Mouse (Mus musculus) neural tube, embryonic 12.5 days (tissue): ENCODE results near the gene Sytl1. TPM values are rescaled to one million over a fixed set of nuclear protein-coding genes. Genes with fewer than 3 reads are reported as not detected.
A peak's percentile ranks its signal among the peaks of the same experiment; 100 is the strongest.

ENCODE experiments used
- ATAC-seq: fragments of 200-750 bp; cut with Nextera tagmentation; 2 replicates; pipeline ENCODE4 v1.8.0; 2017; ENCODE audit warnings: low read depth, mild to moderate bottlenecking, moderate TSS enrichment, moderate library complexity; ENCODE audit not compliant: low FRiP score
- H3K27ac ChIP-seq: fragments of 300-500 bp; sonication (generic); 2 replicates; pipeline ENCODE4 v1.5.1; 2016
- H3K27me3 ChIP-seq: fragments of 300-500 bp; sonication (generic); replicated peaks from 2 replicates; pipeline ENCODE4 v1.6.1; 2016; ENCODE audit warnings: mild to moderate bottlenecking
- H3K36me3 ChIP-seq: fragments of 300-500 bp; sonication (generic); 2 replicates; pipeline ENCODE4 v1.6.1; 2016; ENCODE audit warnings: mild to moderate bottlenecking
- H3K4me1 ChIP-seq: fragments of 300-500 bp; sonication (generic); 2 replicates; pipeline ENCODE4 v1.6.1; 2016
- H3K4me2 ChIP-seq: fragments of 300-500 bp; sonication (generic); replicated peaks from 2 replicates; pipeline ENCODE4 v1.6.1; 2016; ENCODE audit warnings: mild to moderate bottlenecking
- H3K4me3 ChIP-seq: fragments of 300-500 bp; sonication (generic); 2 replicates; pipeline ENCODE4 v1.5.1; 2016
- H3K9ac ChIP-seq: fragments of 300-500 bp; sonication (generic); 2 replicates; pipeline ENCODE4 v1.6.1; 2016; ENCODE audit warnings: mild to moderate bottlenecking
- H3K9me3 ChIP-seq: fragments of 300-500 bp; sonication (generic); 2 replicates; pipeline ENCODE4 v1.6.1; 2016; ENCODE audit warnings: mild to moderate bottlenecking
- WGBS: fragments of 180-500 bp; shearing (Covaris S2); methylation state at CpG from one replicate; pipeline ENCODE4 v1.1.7; 2016; 5-methylcytosine and 5-hydroxymethylcytosine counted together
- polyA plus RNA-seq: library from polyadenylated mRNA; unstranded; fragments of >200 nt; fragmentation: Nextera tagmentation; extraction: Ambion mirVana; gene quantifications from 2 replicates; pipeline ENCODE4 v1.2.1, GENCODE M21; 2016

Sytl1 gene
- polyA plus RNA-seq, 1 experiment from 2014 or later, result 0.66 TPM

DNA sequence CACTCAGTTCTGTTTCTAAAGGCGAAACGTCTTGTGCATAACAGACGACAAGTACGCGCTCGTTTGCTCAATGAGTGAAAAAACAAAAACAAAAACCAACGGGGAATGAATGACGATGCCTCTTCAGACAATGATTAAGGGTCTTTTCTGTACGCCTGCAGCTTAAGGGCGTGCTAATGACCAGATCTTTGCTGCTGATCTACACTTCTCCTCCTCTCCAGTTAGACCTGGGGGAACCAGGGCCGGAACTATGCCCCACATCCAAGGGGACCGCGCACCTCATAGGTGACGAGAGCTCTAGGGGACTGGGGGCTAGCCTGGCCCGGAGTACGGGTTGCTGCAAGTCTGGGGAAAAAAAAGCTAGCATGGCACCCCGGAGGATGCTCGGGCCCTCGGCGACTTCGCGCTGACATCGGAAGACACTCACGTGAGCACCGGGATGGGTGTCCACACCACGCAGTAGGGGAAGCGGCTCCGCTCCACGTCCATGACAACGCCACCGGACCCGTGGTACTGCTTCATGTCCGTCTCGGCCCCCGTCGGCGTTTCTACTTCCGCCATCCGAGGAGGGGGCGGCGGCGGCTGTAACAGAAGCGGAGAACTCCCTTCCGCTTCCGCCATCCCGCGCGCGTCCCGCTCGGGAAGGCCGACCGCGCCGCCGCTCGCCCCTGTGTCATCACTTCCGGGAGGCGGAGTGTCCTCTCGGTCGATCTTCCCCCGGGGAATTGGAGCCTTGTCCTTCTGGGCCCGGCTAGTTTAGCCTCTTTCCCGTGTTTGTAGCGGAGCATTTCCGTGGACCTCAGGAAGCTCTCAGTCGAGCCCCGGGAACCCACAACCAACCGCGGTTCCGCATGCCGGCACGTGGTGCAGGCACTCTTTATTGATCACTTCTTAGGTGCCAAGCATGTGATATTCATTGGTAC, 14.5 kb upstream of the Sytl1 start, which contains the start of gene Tmem222:
TSS of gene Tmem222 (minus strand) at position 689 of the 923 bp plus-strand sequence.
- peak within 1 kb of the TSS; percentile 74 for H3K4me3 ChIP-seq
- H3K27me3 ChIP-seq, result no peaks in the 10 kb centered on the region
- ATAC-seq, result peak; percentile 90
- no peaks in the 10 kb centered on the region for H3K36me3 ChIP-seq
- WGBS, result under 1% methylated on average over 73 of the region's 73 CpGs
- H3K4me2 ChIP-seq, result peak within 1 kb of the TSS; percentile 77
- H3K4me1 ChIP-seq, result peaks cover 26% of the 10 kb centered on the region
- no peaks in the 10 kb centered on the region for H3K9me3 ChIP-seq
- peak within 1 kb of the TSS; percentile 74 for H3K27ac ChIP-seq
- peak within 1 kb of the TSS; percentile 81 for H3K9ac ChIP-seq

DNA sequence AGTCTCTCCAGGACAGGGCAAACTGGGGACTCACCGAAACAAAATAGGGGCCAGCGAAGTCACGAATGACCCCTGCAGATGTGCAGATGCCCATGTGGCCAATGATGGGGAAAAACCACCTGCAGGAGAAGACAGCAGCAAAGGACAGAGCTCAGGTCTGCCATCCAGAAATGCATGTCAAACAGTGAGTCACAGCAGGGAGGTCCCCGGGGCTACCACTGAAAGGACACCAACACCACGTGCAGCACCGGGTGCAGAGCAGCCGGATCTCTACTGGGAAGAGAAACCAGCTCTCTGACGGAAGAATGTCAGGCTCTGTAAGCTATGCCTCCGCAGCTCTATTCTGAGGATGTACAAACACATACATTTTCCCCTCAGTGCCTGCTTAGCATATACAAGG, 8.0 kb upstream of the Sytl1 start:
- no peak overlapping the region for H3K9ac ChIP-seq

DNA sequence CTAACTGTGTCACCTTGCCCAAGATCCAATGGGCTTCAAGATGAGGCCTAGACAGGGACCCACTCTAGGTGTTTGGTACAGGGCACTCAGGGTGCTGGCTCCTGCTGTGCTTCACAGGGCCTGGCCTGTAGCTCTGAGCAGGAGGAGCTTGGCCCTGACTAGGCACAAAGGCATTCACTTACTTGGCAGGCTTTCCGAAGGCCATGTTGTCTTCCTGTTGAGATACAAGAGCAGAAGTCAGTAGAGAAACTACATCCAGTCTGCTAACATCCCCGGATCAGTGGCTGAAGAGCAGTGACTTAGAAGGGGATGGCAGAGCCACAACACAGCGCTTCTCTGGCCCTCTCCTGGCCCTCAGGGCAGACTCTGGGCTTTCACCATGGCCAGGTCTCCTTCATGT, 6.7 kb upstream of the Sytl1 start:
- no peak for ATAC-seq
- Histone ChIP-seq H3K27me3 (no peaks in the 10 kb centered on the region), H3K27ac (no peak overlapping the region), H3K4me1 (no peaks in the 10 kb centered on the region; the same call in 1 of the 2 replicates), H3K9ac (no peak overlapping the region), H3K36me3 (peaks cover 64% of the 10 kb centered on the region), H3K9me3 (peaks cover 8% of the 10 kb centered on the region; the same call in 1 of the 2 replicates), H3K4me2 (no peak overlapping the region), H3K4me3 (no peak overlapping the region)
- 92% methylated on average over 3 of the region's 3 CpGs for WGBS

More for the DNA sequence above, 8.0 kb upstream of the Sytl1 start:
- peaks cover 51% of the 10 kb centered on the region for H3K36me3 ChIP-seq
- H3K27me3 ChIP-seq, result no peaks in the 10 kb centered on the region
- no peaks in the 10 kb centered on the region for H3K9me3 ChIP-seq
- no peak overlapping the region for H3K4me3 ChIP-seq
- no peak for ATAC-seq
- 94% methylated on average over 9 of the region's 9 CpGs for WGBS
- H3K4me1 ChIP-seq, result peaks cover 7% of the 10 kb centered on the region
- H3K27ac ChIP-seq, result no peak overlapping the region
- H3K4me2 ChIP-seq, result no peak overlapping the region

DNA sequence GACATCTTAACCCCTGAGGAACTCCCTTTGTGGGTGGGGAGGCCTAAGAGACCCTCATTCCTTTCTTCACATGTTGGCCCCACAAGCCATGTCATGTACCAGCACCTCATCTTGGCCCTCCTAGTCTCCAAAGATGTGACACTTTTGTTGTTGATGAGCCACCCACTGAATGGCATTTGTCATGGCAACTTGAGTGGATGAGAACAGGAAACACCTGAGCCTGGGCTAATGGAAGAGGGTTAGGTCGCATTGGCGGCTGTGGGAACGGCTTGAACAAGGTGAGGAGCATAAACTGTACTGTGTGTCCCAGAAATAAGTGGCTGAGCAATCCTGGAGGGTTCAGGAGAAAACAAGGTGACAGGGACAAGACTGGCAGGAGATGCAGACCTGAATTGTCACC, 6.0 kb upstream of the Sytl1 start:
- Histone ChIP-seq H3K36me3 (peaks cover 69% of the 10 kb centered on the region), H3K9ac (no peak overlapping the region), H3K9me3 (peaks cover 12% of the 10 kb centered on the region; the same call in 1 of the 2 replicates), H3K27ac (no peak overlapping the region), H3K4me1 (no peaks in the 10 kb centered on the region; the same call in 1 of the 2 replicates), H3K4me3 (no peak overlapping the region), H3K4me2 (no peak overlapping the region), H3K27me3 (no peaks in the 10 kb centered on the region)
- no peak for ATAC-seq
- 92% methylated on average over 3 of the region's 3 CpGs for WGBS

DNA sequence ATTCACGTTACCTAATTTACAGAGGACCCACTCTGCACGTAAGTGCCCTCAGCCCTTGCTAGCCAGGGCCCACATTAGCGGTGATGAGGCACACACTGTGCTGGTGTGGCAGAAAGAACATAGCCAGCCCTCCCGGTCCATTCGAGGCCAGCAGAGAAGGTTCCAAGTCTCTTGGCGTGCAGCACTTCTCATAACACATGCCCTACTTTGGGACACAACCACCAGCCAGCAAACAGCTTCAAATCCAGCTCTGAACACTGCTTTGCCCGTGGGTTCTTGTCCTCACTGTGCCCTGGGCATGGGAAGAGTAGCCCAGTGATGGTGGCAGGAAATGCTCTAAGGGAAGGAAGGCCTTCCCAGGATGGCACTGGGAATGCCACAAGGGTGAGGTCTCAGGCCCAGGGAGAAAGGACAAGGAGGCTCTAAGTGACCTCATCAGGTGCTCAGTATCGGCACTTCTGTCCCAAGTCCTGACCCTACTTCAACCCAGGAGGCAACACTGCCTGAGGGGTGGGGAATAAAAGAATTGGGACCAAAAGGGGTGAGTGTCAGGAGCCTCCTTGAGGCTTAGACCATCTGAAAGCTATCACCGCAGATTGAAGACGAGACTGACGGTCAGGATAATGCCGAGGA, 3.5 kb upstream of the Sytl1 start:
- no peak for ATAC-seq
- H3K4me3 ChIP-seq, result no peak overlapping the region
- peaks cover 12% of the 10 kb centered on the region; the same call in 1 of the 2 replicates for H3K9me3 ChIP-seq
- 96% methylated on average over 12 of the region's 12 CpGs for WGBS
- H3K9ac ChIP-seq, result no peak overlapping the region
- H3K4me1 ChIP-seq, result no peaks in the 10 kb centered on the region
- no peak overlapping the region for H3K27ac ChIP-seq
- H3K4me2 ChIP-seq, result no peak overlapping the region
- H3K36me3 ChIP-seq, result peaks cover 75% of the 10 kb centered on the region
- no peaks in the 10 kb centered on the region for H3K27me3 ChIP-seq

DNA sequence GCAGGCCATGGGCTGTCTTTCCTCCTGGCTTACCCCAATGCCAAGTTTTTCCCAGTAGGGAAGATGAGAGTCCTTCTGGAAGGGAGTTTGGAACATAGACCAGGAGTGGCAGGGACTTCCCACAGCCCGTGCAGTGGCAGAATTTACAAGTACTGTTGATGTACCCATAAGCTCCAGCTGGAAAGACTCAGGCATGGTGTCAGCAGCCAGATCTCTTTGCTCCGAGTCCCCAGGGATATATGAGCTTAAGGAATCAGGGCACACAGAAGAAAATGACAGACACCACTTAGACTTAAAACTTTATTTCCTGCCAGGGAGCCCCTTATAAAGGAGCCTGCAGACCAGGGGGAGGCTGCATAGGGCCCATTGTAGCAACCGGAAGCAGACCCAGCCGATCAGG, 2.8 kb upstream of the Sytl1 start:
- Histone ChIP-seq H3K27ac (no peak overlapping the region), H3K9me3 (peaks cover 12% of the 10 kb centered on the region; the same call in 1 of the 2 replicates), H3K4me1 (no peaks in the 10 kb centered on the region), H3K4me2 (no peak overlapping the region), H3K27me3 (no peaks in the 10 kb centered on the region), H3K36me3 (peaks cover 72% of the 10 kb centered on the region), H3K4me3 (no peak overlapping the region), H3K9ac (no peak overlapping the region)
- ATAC-seq, result no peak
- WGBS, result 95% methylated on average over 4 of the region's 4 CpGs

DNA sequence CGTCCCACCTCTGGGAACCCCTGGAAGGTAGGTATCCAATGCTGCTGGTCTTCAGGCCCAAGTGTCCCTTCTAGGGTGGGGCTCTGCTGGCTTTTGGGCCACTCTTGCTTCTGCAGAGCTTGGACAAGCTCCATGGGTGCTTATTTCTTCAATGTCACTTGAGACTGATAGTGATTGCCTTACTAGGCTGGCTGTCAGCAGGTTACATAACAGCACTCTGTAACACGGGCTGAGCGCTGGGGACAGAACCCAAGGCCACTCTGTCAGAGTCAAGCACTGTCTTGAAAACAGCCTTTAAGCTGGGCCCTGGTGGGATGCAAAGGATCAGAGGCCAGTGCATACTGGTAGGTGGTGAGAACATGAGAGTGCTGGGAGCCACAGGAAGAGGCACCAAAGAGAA, 2.4 kb upstream of the Sytl1 start:
- ATAC-seq, result no peak
- Histone ChIP-seq H3K36me3 (peaks cover 68% of the 10 kb centered on the region), H3K27ac (no peak overlapping the region), H3K27me3 (no peaks in the 10 kb centered on the region), H3K4me2 (no peak overlapping the region), H3K4me3 (no peak overlapping the region), H3K9ac (no peak overlapping the region), H3K9me3 (peaks cover 12% of the 10 kb centered on the region; the same call in 1 of the 2 replicates), H3K4me1 (no peaks in the 10 kb centered on the region)
- WGBS, result 96% methylated on average over 3 of the region's 3 CpGs

DNA sequence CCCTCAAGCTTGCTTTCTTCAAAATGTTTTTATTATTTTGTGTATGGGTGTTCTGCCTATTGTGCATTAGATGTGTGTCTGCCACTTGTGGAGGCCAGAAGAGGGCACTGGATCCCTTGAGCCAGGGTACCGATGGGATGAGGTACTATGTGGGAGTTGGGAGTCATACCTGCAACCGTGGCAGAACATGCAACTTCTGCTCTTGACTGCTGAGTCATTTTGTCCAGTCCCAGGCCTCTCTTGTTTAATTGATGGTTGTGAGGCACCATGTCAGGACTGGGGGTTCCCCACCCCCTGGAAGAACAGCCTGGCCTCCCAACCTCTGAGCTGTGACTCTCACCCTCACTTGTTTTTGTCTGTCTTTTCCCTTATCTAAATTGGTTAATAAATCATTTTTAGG, 1.6 kb upstream of the Sytl1 start:
- no peaks in the 10 kb centered on the region for H3K27me3 ChIP-seq
- 94% methylated on average over 2 of the region's 2 CpGs for WGBS
- no peaks in the 10 kb centered on the region for H3K4me1 ChIP-seq
- H3K4me2 ChIP-seq, result no peak overlapping the region
- no peak overlapping the region for H3K27ac ChIP-seq
- peaks cover 12% of the 10 kb centered on the region; the same call in 1 of the 2 replicates for H3K9me3 ChIP-seq
- H3K4me3 ChIP-seq, result no peak overlapping the region
- H3K36me3 ChIP-seq, result peaks cover 61% of the 10 kb centered on the region
- no peak for ATAC-seq
- no peak overlapping the region for H3K9ac ChIP-seq

DNA sequence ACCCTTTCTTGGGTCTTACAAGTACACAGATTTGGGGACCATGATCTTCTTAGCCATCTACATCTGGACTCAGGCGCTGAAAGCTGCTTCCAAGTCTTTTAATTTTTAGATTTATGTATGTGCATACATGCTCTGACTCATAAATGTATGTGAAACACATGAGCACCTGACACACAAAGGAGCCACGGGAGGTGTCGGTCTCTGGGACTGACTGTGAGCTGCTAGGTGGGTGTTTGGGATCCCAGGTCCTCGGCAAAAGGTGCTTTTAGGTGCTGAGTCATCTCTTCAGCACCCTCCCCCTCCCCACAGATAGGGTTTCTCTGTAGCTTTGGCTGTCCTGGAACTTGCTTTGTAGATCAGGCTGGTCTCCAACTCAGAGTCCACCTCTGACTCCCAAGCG, 843 bp upstream of the Sytl1 start:
- Histone ChIP-seq H3K36me3 (peaks cover 53% of the 10 kb centered on the region), H3K27ac (no peak overlapping the region), H3K27me3 (no peaks in the 10 kb centered on the region), H3K4me3 (no peak overlapping the region), H3K9ac (no peak overlapping the region), H3K4me1 (no peaks in the 10 kb centered on the region), H3K4me2 (no peak overlapping the region), H3K9me3 (peaks cover 12% of the 10 kb centered on the region; the same call in 1 of the 2 replicates)
- ATAC-seq, result no peak
- WGBS, result 92% methylated on average over 5 of the region's 5 CpGs

DNA sequence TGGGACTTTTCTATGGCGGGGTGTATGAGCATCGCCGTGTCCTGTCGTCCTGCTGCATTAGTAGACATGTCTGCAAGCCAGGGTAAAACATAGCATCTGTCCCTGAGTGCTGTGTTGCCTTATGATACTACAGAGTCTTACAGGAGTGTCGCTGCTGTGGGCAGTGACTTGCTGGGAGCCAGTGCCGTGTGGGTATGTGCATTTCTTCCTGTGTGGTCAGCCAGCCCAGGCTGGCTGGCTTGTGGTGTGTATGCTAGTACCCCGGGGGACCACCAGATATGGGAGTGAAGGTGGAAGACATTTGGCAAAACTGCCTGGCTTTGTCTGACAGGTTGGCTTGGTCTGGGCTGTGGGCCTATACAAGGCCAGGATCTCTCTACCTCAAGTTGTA, 543 bp downstream of the Sytl1 start:
- WGBS, result 66% methylated on average over 7 of the region's 7 CpGs
- H3K27ac ChIP-seq, result no peak overlapping the region

DNA sequence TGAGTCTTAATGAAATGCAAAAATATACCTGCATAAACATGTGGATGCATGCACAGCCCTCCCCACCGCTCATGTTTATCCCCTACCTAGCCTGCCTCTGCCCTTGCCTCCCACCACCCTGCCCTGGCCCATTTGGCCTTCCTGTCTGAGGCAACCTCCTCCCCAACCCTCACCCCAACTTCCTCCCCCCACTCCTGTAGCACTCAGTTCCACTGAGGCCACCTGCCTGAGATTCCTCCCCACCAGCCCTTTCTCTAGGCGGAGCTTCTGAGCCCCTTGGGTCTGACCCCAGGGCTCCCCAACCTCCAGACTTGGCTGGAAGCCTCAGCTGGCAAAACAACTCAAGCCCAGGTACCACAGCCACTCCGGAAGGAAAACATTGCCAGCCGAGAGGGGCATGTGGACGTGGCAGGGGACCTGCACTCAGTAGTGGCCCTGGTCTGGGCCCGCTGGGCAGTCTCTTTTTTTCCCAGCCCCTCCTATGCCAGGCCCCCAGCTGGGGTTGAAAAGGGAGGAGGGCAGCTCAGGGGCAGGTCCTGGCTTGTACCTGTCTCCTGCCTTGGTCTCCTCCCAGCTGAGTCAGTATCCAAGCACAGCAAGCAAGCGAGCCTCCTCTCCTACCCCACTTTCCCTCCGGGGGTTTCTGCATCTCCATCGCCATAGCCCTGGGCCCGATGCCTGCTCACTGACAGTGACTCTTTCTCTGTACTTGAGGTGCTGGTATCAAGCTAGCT, 1.1 kb downstream of the Sytl1 start:
- H3K4me1 ChIP-seq, result no peaks in the 10 kb centered on the region
- no peak for ATAC-seq
- no peak overlapping the region for H3K9ac ChIP-seq
- peaks cover 12% of the 10 kb centered on the region; the same call in 1 of the 2 replicates for H3K9me3 ChIP-seq
- H3K4me3 ChIP-seq, result no peak overlapping the region
- no peak overlapping the region for H3K27ac ChIP-seq
- WGBS, result 46% methylated on average over 10 of the region's 10 CpGs
- H3K27me3 ChIP-seq, result peaks cover 12% of the 10 kb centered on the region
- H3K36me3 ChIP-seq, result peaks cover 33% of the 10 kb centered on the region
- H3K4me2 ChIP-seq, result no peak overlapping the region

More for the DNA sequence above, 543 bp downstream of the Sytl1 start:
- Histone ChIP-seq H3K4me1 (no peaks in the 10 kb centered on the region), H3K4me2 (no peak overlapping the region), H3K36me3 (peaks cover 39% of the 10 kb centered on the region), H3K9me3 (peaks cover 12% of the 10 kb centered on the region; the same call in 1 of the 2 replicates), H3K27me3 (peaks cover 6% of the 10 kb centered on the region), H3K9ac (no peak overlapping the region), H3K4me3 (no peak overlapping the region)
- no peak for ATAC-seq
